Mouse (Mus musculus) E14TG2a.4 (cell line): ENCODE data around the gene Abca14.

Source experiments
- CTCF ChIP-seq: conservative IDR thresholded peaks from 2 replicates; pipeline ENCODE4 v1.5.1; 2014; ENCODE audit warnings: low read length
- POU5F1 ChIP-seq: IDR thresholded peaks from 2 replicates; pipeline ENCODE4 v1.6.1; 2014; ENCODE audit warnings: low read length, borderline replicate concordance

DNA sequence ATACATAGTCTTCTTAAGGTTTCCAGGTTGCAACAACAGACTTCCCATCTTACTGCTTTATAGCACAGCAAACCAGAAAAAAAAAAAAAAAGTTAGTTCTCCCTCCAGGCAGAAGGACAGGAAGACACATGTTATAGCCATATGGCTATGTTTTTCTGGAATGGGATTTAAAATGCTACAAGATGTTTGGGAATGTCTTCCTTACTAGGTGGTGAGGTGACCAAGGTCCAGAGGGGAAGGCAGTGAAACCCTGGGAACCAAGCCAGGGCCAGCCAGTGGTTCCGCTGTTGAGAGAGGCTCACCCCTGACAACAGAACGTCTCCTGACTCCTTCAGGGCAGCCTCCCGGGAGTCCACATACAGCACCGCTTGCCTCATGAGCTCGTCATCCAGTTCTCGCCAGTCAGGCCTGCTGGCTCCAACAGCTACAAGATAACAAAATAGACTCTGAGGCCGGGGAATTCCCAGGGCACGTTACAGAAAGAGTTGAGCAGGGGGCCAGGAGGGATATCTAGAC lies 13.6 kb upstream of the Abca14 start:
- TF ChIP-seq POU5F1: no peak
- TF ChIP-seq CTCF: no peak
